Mouse (Mus musculus) lung, adult 2 months (tissue): Measurements from ENCODE around the gene Bri3bp.

ENCODE experiments used
- CTCF ChIP-seq: fragments of 200-500 bp; IDR thresholded peaks from 2 replicates; pipeline ENCODE4 v1.5.1; 2011; ENCODE audit warnings: mild to moderate bottlenecking, low read length, control low read depth; ENCODE audit not compliant: insufficient read depth
- POLR2A ChIP-seq: fragments of 200-500 bp; IDR thresholded peaks from 2 replicates; pipeline ENCODE4 v1.6.1; 2011; ENCODE audit warnings: low read depth, mild to moderate bottlenecking, control low read depth, low read length, borderline replicate concordance; ENCODE audit errors: extremely low read depth

DNA sequence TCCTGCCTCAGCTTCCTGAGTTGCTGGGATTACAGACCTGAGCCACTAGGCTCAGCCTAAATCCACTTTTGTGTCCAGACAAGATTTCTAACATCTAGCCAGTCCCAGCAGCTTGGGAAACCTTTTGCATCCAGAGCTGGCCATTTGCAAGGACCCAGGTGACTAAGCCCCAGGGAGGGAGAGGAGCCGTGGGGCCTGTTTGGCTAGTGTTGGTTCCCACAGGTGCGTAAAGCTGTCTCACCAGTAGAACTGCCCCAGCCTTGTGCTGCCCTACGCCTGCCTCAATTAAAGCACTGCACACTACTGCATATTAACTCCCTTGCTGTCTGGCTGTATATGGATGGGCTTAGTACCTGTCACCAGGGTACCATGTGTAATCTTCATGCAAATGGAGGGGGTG is 38.0 kb downstream of the Bri3bp start:
- TF ChIP-seq CTCF: no peak
- no peak for TF ChIP-seq POLR2A
